Mouse (Mus musculus): ENCODE results near the gene Mindy1. TPM values are rescaled to one million over a fixed set of nuclear protein-coding genes. Genes with fewer than 3 reads are reported as not detected.
"Not testable (repeated sequence)": the region's sequence is repeated elsewhere in the genome, so short reads cannot be mapped to it uniquely, and the experiment has no call there.

Gene Mindy1
- polyA plus RNA-seq, 1 experiment from 2014 or later: 126 TPM

DNA sequence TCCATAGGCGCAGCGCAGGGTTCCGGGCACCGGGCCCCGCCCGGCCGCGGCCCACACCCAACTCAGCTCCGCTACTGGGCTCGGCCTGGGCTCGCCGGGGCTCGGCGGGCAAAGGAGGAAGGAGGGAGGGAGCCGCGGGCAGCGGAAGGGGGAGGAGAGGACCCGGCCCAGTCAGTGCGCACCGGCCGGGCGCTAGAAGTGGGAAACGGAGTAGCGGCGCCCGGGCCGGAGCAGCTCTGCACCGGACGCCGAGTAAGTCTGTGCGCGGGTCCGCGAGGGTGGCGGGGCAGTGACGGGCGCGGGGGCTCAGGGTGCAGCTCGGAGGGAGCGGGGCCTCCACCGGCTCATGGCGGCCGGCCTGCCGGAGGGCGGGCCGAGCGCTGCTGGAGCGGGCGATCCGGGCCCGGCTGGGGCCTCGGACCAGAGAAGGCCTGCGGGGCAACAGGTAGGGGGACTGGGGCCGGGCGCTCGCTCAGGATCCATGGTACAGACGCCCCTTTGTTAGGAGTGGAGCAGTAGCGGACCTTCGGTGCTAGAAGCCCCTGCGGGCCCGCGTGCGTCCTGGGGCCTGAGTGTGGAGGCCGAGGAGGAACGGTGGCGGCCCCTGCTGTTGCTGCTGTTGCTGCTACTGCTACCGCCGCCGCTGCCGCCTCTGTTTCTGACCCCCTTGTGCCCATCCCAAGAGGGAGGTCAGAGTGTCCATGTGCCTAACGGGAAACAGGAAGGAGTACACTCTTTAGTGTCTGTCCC lies 34.1 kb downstream of the Mindy1 start:
- Histone ChIP-seq H3K36me3 (ENCODE audit: inconsistent target) (peaks cover 10% of the 10 kb centered on the region), H3K4me3 (ENCODE audit: inconsistent target) (peak overlapping the region; percentile 79), H3K27ac (peak overlapping the region; percentile 75), H3K79me2 (ENCODE audit: inconsistent target) (peaks cover 65% of the 10 kb centered on the region)
- under 1% methylated on average over 67 of the region's 71 CpGs for WGBS (ENCODE audit: missing documents)

DNA sequence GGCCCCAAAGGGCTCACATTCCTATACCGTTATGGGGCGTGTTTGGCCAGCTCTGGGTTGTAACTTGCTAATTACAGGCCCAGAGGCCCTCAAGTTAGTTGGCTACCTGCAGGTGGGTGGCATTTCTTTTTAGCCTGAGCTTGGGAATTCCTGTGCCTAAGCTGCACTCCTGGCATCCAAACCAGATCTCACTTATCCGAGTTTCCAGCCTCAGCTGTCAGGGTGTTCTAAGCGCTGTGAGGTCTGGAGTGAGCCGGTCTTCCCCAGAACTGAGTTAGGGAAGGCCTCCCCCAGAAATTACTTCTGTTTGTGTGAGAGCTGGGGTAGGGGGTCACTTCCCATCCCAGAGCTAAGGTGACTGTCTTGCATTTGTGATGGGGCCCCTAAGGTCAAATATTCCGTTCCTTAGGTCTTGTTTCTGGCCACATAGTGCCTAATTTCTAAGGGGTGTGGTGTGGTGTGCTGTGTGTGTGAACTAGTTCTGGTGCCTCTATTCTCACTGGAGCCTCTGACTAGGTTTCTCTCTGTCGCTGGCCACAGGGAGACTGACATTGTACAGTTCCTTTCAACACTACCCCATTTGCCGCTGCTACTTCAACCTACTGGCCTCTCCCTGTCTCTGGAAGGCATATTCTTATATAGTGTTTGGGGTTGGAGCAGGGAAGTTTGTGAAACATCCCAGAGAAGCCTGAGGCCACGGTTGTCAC lies 34.9 kb downstream of the Mindy1 start:
- peaks cover 72% of the 10 kb centered on the region for H3K79me2 ChIP-seq (ENCODE audit: inconsistent target)
- H3K4me3 ChIP-seq (ENCODE audit: inconsistent target): peak overlapping the region; percentile 79
- peaks cover 17% of the 10 kb centered on the region for H3K36me3 ChIP-seq (ENCODE audit: inconsistent target)
- WGBS (ENCODE audit: missing documents): 5% methylated on average over 9 of the region's 9 CpGs
- peak overlapping the region; percentile 75 for H3K27ac ChIP-seq

DNA sequence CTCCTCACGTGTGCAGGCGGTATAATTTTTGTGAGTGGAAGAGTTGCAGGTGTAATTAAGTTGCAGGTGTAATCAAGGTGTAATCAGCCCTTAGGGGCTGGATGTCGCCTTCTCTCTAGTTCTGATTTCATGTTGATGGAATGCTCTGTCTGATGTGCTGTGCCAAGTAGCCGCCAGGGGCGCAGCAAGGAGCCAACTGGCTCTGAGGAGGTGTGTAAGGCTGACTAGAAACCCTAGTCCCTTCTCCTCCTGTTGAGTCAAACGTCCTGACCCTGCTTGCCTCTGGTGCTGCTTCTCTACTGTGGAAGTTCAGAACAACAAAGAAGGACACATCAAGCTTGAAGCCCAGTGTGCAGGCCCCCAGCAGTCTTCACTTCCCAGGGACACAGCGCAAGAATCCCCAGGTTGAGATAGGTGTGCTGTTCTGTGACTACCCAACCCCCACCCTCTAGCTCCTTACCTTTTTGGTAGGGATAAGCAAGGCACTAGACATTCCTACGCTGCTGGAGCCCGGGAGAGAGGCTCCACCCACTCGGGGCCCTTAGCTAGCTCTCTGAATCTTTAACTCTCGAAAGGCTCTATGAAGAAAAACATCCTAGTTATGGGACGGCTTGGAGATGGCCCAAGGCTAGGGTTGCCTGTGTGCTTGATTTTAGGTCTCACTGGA lies 36.4 kb downstream of the Mindy1 start:
- no peak overlapping the region for H3K4me3 ChIP-seq (ENCODE audit: inconsistent target)
- 38% methylated on average over 12 of the region's 12 CpGs for WGBS (ENCODE audit: missing documents)
- peaks cover 81% of the 10 kb centered on the region for H3K79me2 ChIP-seq (ENCODE audit: inconsistent target)
- peaks cover 33% of the 10 kb centered on the region for H3K36me3 ChIP-seq (ENCODE audit: inconsistent target)
- no peak overlapping the region for H3K27ac ChIP-seq

DNA sequence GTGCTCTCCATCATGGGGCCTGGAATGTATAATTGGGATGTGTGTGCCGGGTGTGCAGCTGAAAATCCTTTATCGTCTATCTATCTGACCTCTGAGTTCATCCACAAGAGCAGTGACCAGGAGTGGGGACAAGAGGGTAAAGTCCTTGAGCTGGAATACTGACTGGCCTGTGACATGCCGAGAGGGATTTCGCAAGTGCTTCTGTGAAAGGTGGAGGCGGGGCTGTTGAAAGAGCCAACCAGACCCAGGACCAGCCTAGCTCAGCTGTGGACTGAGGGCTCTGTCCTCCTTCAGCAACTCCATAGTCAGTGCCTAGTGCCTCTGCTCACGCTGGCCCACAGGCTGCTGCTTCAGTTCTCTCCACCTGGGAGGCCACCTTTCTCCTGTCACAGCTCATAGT lies 37.4 kb downstream of the Mindy1 start:
- Histone ChIP-seq H3K4me3 (ENCODE audit: inconsistent target) (no peak overlapping the region), H3K79me2 (ENCODE audit: inconsistent target) (peaks cover 77% of the 10 kb centered on the region), H3K27ac (peak overlapping the region; percentile 4; the same call in 1 of the 2 replicates), H3K36me3 (ENCODE audit: inconsistent target) (peaks cover 42% of the 10 kb centered on the region)
- WGBS (ENCODE audit: missing documents): 40% methylated on average over 6 of the region's 6 CpGs

DNA sequence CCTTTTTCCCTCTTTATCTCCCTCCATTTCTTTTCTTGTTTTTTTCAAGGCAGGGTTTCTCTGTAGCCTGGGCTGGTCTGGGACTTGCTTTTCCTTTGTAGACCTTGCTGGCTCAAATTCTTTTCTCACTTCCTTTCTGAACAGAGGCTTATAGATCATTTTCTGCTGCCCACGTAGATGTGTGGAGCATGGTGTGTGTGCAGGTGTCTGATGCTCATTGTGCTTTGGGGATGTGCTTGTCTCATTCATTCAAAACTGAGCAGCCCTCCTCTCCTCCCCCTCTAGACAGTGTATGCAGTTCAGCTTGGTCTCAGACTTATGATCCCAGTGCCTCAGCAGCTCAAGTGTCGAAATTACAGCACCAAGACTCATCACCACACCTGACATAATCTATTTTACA lies 38.0 kb downstream of the Mindy1 start:
- 56% methylated on average over 2 of the region's 2 CpGs for WGBS (ENCODE audit: missing documents)
- no peak overlapping the region for H3K4me3 ChIP-seq (ENCODE audit: inconsistent target)
- H3K79me2 ChIP-seq (ENCODE audit: inconsistent target): peaks cover 72% of the 10 kb centered on the region
- H3K27ac ChIP-seq: no peak overlapping the region
- H3K36me3 ChIP-seq (ENCODE audit: inconsistent target): peaks cover 48% of the 10 kb centered on the region

DNA sequence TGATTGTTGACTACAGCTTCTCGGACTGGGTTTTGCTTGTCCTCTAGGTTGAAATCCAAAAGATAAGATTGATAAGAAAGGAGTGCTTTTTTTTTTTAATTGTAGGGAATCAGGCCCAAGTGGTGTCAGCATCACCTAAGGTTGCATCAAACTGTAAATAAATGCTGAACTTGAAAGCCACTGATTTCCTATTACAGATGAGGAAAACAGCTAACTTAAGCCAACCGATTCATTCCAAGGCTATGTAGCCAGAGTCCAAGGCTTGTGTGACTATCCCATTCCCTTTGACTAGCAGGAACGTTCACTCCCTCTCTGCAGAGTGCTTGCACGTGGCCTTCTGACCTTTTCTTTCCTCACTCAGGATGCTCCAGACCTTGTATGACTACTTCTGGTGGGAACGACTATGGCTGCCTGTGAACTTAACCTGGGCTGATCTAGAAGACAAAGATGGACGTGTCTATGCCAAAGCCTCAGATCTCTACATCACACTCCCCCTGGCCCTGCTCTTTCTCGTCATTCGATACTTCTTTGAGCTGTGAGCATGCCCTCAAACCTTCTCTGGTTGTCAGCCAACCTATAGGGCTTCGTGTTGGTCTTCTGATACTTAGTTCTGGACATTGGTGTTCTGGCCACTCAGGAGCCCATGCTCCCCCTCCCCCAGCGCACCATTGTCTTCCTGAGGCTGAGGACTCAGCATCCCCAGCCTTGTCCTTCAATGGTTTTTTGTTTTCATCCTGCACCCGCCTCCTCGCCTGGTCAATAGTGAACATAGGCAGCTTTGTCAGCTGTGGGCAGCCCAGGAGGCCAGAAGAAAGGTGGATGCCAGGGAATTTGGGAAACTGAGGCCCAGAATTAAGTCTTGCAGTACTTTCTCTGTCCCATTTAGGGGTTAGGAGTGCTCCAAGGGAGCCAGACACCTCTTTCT lies 38.8 kb downstream of the Mindy1 start:
- H3K36me3 ChIP-seq (ENCODE audit: inconsistent target): peaks cover 56% of the 10 kb centered on the region
- H3K27ac ChIP-seq: no peak overlapping the region
- H3K79me2 ChIP-seq (ENCODE audit: inconsistent target): peaks cover 65% of the 10 kb centered on the region
- H3K4me3 ChIP-seq (ENCODE audit: inconsistent target): no peak overlapping the region
- 94% methylated on average over 12 of the region's 12 CpGs for WGBS (ENCODE audit: missing documents)

DNA sequence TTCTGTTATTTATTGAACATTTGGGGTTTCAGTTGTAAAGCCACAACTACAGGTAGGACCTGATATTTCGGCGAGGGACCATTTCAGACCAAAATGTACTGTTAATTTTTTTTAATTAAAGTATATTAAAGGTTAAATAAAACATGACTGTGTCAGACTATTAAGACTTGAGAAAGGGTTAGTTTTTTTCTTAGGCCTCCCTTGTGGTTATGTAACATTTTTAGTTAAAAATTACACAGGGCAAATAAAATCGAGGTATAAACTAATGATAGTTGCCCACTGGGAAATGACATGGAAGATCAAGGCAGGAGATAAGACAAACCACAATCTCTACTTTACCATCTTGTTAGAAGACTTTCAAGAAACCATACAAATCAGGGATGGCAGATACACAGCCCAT lies 42.3 kb downstream of the Mindy1 start:
- Histone ChIP-seq H3K79me2 (ENCODE audit: inconsistent target) (peaks cover 35% of the 10 kb centered on the region), H3K4me3 (ENCODE audit: inconsistent target) (no peak overlapping the region), H3K36me3 (ENCODE audit: inconsistent target) (peaks cover 87% of the 10 kb centered on the region), H3K27ac (no peak overlapping the region)
- WGBS (ENCODE audit: missing documents): 41% methylated on average over 3 of the region's 3 CpGs

DNA sequence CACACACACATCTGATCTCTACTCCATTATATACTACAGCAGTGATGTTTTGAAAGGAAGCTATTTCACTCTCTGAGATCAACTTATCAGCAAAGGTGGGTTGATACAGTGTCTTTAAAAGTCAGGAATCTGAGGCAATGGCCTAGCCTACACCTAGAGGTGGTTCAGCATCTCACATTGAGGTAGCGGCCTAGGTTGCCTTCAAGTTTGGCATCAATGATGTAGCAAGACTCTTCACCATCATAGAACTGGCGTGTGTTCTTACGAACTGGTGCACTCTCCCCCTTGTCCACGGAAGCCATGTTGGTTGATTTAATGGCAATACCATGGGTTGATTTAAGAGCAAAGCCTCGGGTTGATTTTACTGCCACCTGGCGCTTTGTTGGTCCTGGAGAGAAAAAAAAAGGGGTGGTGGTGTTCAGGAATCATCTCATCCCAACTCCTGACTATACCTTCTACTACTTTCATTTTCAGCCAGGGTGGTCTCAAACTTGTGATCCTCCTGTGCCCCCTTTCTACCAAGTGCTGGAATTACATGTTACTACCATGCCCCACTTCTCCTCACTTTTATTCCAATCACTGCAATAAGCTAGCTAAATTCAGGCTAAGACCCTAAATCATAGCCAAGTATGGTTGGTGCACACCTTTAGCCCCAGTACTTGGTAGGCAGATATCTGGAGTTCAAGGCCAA lies 43.5 kb downstream of the Mindy1 start:
- no peak overlapping the region for H3K27ac ChIP-seq
- 86% methylated on average over 6 of the region's 6 CpGs for WGBS (ENCODE audit: missing documents)
- peaks cover 23% of the 10 kb centered on the region for H3K79me2 ChIP-seq (ENCODE audit: inconsistent target)
- H3K4me3 ChIP-seq (ENCODE audit: inconsistent target): no peak overlapping the region
- peaks cover 93% of the 10 kb centered on the region for H3K36me3 ChIP-seq (ENCODE audit: inconsistent target)

DNA sequence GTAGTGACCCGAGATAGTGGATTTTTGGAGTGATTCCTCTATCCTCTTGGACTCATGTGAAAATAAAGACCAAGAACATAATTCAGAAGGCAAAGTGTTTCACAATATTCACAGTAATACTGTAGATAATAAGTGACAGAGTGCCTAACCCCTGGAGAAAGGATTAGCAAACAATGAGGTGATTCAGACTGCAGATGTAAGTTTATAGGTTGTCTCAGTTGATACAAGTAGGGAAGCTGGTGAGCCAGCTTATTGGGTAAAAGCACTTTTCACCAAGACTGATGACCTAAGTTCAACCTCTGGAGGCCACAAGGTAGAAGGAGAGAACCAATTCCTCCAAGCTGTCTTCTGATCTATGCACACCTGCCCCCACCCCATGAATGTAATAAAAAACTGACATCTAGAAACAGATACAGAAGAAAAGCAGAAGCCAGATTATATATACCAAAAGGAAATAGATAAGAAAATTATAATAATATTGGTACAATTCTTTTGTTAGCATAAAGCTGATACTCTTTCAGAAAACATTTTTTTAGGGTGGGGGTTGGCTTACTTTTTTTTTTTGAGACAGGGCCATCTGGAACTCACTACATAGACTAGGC lies 47.8 kb downstream of the Mindy1 start:
- H3K36me3 ChIP-seq (ENCODE audit: inconsistent target): peaks cover 85% of the 10 kb centered on the region
- WGBS (ENCODE audit: missing documents): 100% methylated on average over 1 of the region's 1 CpGs

DNA sequence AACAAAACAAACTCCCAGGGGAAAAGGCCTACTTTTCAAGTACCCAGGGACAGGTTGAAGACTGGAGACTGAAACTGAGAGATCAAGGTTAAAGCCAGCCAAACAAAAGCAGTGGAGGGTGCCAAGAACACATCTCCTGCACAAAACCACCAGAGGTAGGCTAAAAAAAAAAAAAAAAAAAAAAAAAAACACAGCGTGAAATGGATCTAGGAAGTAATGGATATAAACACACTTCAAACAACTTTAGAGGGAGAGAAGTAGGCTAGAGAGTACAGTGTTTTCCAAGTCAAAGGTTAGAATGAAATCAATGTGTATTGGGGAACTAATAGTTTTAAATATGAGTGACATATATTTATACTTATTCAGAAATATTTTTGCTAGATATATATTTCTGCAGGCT lies 50.4 kb downstream of the Mindy1 start:
- Histone ChIP-seq H3K27ac (no peak overlapping the region), H3K79me2 (ENCODE audit: inconsistent target) (no peaks in the 10 kb centered on the region), H3K4me3 (ENCODE audit: inconsistent target) (no peak overlapping the region), H3K36me3 (ENCODE audit: inconsistent target) (peaks cover 85% of the 10 kb centered on the region)
- no CpG with 5 or more reads among the region's 1 CpGs for WGBS (ENCODE audit: missing documents)

More for the DNA sequence above, 47.8 kb downstream of the Mindy1 start:
- Histone ChIP-seq H3K27ac (no peak overlapping the region), H3K4me3 (ENCODE audit: inconsistent target) (no peak overlapping the region), H3K79me2 (ENCODE audit: inconsistent target) (no peaks in the 10 kb centered on the region)

DNA sequence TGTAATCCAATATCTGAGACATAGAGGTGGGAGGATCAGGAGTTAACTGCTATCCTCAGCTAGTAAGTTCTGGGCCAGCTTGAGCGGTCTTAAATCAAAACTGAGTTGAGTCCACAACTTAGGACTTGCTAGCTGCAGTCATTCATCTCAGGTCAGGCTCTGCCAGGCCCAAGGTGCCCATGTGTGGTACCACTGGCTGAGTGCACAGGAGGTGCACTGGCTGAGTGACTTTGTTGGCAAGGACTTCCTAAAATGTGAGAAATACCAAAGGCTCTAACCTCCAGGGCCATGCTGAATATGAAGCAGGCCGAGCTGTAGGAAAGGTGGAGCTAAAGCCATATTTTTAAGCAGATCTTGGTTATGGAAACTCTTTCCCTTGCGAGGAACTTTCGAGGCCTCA lies 56.2 kb downstream of the Mindy1 start:
- Histone ChIP-seq H3K79me2 (ENCODE audit: inconsistent target) (no peaks in the 10 kb centered on the region), H3K4me3 (ENCODE audit: inconsistent target) (no peak overlapping the region), H3K27ac (no peak overlapping the region), H3K36me3 (ENCODE audit: inconsistent target) (peaks cover 97% of the 10 kb centered on the region)
- WGBS (ENCODE audit: missing documents): 91% methylated on average over 4 of the region's 4 CpGs

DNA sequence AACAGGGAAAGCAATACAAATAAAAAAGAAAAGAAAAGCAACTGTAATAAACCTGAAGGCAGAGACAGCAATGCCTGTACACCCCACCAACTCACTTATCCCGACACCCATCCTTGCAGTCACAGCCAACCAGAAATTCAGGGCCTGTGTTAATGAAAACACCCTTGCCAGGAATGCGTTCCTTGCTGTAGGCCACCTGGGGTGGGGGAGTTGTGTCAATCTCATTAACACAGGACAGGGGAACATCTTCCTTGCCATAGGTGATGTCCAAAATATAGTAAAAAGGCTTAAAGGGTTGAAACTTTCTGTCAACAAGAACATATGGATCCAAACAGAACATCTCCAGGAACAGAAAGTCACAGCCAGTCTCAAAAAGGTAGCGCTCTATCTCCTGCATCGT lies 57.1 kb downstream of the Mindy1 start:
- Histone ChIP-seq H3K79me2 (ENCODE audit: inconsistent target) (no peaks in the 10 kb centered on the region), H3K27ac (no peak overlapping the region), H3K36me3 (ENCODE audit: inconsistent target) (peaks cover 98% of the 10 kb centered on the region), H3K4me3 (ENCODE audit: inconsistent target) (no peak overlapping the region)
- WGBS (ENCODE audit: missing documents): 94% methylated on average over 4 of the region's 4 CpGs

DNA sequence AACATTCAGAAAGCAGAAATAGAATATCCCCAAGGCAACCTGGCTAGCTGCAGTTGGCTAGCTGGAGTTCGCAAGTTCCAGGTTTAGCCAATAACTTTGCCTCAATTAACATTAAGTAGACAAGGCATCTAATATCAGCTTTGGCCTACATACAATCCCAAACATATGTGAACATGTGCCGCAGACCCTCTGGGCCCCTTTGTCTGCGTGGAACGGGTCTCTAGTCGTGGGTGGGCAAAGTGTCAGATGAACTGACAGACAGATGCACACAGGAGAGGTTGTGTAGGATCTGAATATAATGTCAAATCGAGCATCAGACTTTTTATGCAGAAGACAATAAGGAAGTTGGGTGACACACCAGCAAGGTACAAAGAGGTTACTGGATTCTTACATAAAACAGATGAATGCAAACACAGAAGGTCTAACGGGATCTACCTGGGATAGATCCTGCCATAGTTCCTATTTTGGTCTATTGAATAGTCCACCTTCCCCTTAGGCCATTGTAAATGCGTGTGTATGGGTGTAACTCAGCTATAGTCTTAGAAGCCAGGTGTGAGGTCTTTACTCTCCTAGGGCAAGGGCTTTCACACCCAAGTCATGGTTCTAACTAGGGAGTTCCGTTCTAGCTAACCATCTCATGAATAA lies 62.3 kb downstream of the Mindy1 start:
- peaks cover 88% of the 10 kb centered on the region for H3K36me3 ChIP-seq (ENCODE audit: inconsistent target)
- not testable (repeated sequence) for H3K79me2 ChIP-seq (ENCODE audit: inconsistent target); H3K27ac ChIP-seq; H3K4me3 ChIP-seq (ENCODE audit: inconsistent target)
- WGBS (ENCODE audit: missing documents): 90% methylated on average over 7 of the region's 9 CpGs

Measured in macrophage (primary cell).